Mouse (Mus musculus) adrenal gland, postnatal 36 days (tissue): ENCODE measurements at regions not wholly inside any gene's neighbourhood (a gene's known extent, or its start where the extent isn't known, plus 50 kb on each side); places are given as distances from the start of the nearest gene placed in this dataset.
A peak's percentile ranks its signal among the peaks of the same experiment; 100 is the strongest.

Experiments used
- DNase-seq, 2 experiments: peaks; one replicate each; pipeline ENCODE4 v3.0.0; 2021; ENCODE audit warnings: mixed read lengths in 1 of 2

DNA sequence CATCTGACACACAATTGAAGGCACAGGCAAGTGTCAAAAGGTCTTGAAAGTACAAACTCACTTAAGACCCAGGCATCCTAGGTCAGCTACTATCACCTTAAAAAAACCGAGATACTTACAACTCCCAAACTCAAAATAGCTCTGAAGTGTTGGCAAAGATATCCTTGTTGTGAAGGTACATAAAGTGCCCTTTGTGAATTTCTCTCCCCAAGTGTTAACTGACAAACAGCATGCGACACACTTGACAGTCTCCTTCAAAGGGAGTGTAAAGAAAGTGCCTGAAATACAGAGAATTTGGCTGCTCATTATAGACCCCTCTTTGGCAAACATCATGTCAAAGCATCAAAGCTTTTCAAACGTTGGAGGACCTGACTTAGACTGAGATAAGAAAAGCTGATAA is 2634.2 kb downstream of the 9330182O14Rik start:
- no peak for DNase-seq

- DNase-seq: no peak
Observed at GRCm38 (mm10) chr15:42779903-42780302, 2645.7 kb downstream of the 9330182O14Rik start.

DNA sequence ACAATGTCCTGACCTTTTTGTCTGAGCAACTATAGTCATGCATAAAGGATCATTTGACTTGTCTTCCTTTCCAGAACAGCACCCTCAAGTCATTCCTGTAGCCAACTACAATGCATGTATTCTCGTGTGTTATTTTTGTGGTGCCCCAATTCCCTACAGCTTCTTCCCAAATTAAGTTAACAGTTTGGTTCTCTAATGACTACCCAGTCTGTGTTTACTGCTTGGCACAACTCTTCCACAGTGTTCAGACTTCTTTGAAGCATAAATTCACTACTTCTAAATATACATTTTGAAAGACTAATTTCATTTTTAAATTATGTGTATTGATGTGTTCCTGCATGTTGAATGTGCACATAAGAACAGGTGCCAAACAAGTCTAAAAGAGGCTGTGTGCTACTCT is 2667.1 kb downstream of the 9330182O14Rik start:
- no peak for DNase-seq

GRCm38 (mm10) chr15:42810871-42811490 is 2676.8 kb downstream of the 9330182O14Rik start:
- DNase-seq: no peak

GRCm38 (mm10) chr15:42815026-42815724 is 2681.0 kb downstream of the 9330182O14Rik start:
- no peak for DNase-seq

DNA sequence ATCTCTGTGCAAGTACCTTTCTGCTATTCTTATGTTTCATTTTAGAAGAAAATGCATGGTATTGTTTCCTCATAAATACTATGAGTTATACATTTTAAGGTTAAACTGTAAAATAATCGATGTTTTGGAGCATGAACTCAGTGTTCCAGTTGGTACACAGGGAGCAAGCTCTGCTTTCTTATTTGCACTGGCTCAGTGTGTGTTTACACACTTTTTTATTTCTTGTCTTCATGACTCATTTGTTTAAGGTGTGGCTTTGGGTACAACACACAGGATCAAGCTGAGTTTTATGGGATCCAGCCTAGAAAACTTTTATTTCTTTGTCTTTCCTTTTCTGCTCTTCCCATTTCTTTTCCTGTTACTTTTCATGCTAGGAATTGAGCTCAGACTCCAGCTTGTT is 2704.7 kb downstream of the 9330182O14Rik start:
- no peak for DNase-seq

- DNase-seq: no peak
Observed at GRCm38 (mm10) chr15:42850003-42850402, 2715.8 kb downstream of the 9330182O14Rik start.

DNA sequence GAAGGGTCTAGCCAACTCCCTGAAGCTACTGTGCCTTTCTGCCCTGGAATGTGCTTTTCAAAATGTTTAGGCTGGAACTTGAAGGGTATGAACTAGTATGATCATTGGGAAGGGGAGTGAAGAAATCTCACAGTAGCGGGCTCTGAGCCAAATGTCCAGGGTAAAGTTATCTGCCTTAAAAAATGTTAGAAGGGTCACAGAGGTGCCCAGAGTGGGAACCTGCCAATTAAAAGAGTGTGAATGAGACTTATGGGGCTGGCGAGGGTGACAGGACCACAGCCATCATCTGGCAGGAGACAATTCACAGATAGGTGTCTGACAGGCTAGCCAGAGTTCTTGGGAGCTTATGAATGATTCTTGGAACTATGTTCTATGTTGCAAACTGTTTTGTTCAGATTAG is 2738.3 kb downstream of the 9330182O14Rik start:
- DNase-seq: no peak

DNA sequence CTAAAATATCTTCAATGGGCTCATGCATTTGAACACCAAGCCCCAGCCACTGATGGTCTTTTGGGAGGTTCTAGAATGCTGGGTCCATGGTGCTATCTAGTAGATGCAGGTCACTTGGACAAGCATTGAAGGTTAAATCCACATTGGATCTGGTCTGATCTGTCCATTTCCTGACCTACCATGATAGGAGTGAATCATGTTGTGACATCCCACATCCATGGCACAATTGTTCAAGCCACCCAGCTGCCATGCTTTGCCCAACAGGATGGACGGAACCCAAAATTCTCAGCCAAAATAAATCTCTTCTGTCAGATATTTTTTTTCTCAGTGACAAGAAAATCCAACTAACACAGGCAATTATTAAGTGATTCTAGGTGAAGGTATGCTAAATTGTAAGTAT is 2760.4 kb downstream of the 9330182O14Rik start:
- peak in 1 of 2 experiments; percentile 1 for DNase-seq

GRCm38 (mm10) chr15:42900056-42900455 is 2765.9 kb downstream of the 9330182O14Rik start:
- DNase-seq: no peak

- DNase-seq: no peak
Observed at GRCm38 (mm10) chr15:42901782-42902181, 2767.6 kb downstream of the 9330182O14Rik start.

DNA sequence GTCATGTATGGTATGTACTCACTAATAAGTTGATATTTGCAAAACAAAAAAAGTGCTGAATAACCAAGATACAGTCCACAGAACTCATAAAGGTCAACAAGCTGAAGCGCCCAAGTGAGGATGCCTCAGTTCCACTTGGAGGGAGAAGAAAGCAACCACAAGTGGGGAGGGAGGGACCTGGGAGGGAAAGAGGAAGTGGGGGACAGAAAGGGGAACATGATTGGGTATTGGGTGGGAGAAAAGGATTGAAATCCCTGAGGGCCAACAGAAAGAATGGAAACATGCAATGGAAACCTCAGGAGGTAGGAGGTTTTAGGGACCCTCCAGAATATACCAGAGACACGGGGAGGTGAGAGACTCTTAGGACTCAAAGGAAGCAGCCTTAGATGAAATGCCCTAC is 2777.2 kb downstream of the 9330182O14Rik start:
- no peak for DNase-seq

GRCm38 (mm10) chr15:42912880-42913279 is 2778.7 kb downstream of the 9330182O14Rik start:
- no peak for DNase-seq

GRCm38 (mm10) chr15:42913285-42913684 is 2779.1 kb downstream of the 9330182O14Rik start:
- DNase-seq: no peak

GRCm38 (mm10) chr15:42914099-42914498 is 2779.9 kb downstream of the 9330182O14Rik start:
- peak; percentile 24 to 62 for DNase-seq

DNA sequence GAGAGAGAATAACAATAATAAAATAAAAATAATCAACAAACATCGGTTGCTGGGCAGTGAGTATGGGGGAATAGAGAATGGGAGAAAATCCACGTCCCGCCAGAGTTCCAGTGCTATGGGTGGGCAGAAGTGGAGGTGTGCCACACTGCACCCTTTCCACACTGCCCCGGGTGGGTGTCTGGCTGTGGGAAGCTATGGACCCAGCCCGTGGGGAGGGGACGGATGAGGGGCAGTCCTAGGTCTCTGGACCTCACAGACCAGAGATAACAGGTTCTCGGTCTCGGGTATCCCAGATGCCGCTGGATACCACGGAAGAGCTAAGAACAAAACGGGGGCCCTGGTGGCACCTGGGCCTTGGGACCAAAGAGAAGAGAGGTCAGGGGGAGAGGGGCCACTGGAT is 2781.0 kb downstream of the 9330182O14Rik start:
- DNase-seq: no peak

GRCm38 (mm10) chr15:42921618-42922017 is 2787.5 kb downstream of the 9330182O14Rik start:
- DNase-seq: no peak

DNA sequence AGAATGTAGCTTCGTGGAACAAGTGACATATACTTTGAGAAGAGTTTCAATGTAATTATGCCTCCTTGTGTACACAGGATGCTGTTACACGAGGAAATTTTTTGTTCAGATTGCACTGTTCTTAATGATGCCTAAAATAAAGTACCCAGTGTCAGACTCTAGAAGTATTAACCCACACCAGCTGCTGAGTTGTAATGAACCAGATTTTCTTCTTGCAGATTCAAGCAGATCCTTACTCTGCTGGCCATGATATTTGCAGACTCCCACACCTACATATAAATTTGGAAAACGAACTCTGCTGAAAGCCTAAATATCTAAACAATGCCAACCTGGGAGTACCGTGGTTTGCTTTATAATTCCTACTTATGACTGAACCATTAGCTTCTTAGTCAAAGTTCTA is 2794.2 kb downstream of the 9330182O14Rik start:
- no peak for DNase-seq

GRCm38 (mm10) chr15:42944610-42945009 is 2810.4 kb downstream of the 9330182O14Rik start:
- DNase-seq: no peak

DNA sequence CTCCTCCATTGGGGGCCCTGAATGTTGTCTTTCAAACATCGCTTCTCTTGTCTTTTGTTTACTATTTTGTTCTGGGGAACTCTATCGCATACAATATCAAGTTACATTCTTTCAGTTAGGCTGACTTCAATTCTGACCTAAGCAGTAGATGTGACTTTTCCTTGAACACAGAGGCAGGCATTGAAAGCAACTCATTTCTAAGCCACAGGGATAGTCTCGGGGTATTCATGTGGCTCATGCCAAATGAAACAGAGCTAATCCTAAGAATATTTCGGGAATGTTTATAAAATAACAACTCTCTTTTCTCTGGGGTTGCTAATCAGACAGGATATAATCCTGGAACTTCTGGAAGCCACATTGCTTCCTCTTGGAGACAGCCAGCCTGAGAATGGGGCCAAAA is 2821.0 kb downstream of the 9330182O14Rik start:
- no peak for DNase-seq

- peak; percentile 27 to 40 for DNase-seq
Observed at GRCm38 (mm10) chr15:42962747-42963338, 2828.7 kb downstream of the 9330182O14Rik start.

DNA sequence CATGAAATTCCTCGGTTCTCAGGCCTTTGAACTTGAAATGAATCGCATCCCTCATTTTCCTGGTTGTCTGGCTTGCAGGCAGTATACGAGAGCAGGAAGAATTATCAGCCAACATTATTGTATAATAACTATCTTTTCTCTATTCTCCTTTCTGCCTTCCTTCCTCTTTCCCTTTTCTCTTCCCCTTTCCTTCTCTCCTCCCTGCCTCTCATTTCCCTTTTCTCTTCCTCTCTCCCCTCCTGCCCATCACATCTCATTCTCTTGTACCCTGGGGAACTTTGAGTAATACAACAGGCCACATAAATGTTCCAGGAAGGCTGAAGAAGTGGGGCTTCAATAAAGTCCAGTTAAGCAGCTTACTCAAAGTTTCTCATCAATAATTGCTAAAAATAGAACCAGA is 2831.1 kb downstream of the 9330182O14Rik start:
- no peak for DNase-seq
